Mouse (Mus musculus): ENCODE measurements around the gene Nkx2-1.

The Nkx2-1 gene

GRCm38 (mm10) chr12:56521106-56521840 lies 15.4 kb downstream of the Nkx2-1 start:
- DNase-seq (ENCODE audit: low spot score) = no peak

DNA sequence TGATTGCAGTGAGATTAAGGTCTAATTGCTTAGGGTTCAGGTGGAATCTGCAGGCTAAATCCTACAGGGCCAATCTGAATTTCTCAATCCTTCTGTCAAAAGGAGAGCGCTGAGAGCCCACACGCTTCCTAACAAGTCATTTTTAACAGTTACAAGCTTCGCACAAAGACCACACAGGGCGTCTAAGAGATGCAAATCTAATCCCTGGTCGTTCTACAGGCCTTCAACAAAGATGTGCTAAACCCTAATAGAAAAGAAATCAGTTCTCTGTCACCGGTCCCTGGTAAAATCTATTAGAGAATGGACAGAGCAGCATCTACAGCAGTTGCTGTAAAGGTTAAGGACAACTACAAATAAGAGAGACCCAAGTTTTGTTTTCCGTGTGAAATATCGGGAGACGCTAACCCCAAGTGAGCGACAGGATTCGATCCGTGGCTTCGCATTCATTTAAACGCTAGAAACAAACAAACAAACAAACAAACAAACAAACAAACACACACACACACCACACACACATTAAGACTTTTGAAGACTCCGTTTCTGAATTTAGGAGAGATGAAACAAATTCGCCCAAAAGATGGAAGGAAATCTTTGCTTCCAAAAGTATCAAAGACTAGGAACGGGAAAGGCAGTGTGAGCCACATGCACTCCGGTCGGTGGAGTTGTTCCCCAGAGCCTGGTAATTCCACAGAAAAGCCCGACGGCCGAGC lies 16.2 kb downstream of the Nkx2-1 start:
- no peak for DNase-seq (ENCODE audit: low spot score)

DNA sequence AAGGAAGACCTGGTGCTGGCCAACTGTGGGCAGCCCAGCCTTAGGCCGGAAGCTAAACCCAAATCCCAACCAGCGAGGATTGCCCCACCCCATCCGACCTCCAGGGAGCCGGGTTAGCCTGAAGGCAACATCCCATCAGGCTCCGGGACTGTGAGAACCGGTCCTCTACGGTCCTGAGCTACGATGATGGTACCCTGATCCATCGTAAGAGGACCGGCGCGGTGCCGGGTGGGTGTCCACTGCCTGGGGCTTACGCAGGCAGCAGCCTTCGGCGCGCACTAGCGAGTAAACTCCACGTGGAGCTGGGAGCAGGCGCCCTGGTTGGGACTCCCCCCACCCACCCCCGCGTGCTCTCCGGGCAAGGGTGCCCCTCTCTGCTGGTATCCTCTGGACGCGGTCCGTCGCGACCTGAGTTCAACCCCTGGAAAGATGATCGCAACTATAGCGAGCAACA lies 16.9 kb downstream of the Nkx2-1 start:
- no peak for DNase-seq (ENCODE audit: low spot score)

GRCm38 (mm10) chr12:56519071-56519737 lies 17.5 kb downstream of the Nkx2-1 start:
- DNase-seq (ENCODE audit: low spot score) = no peak

DNA sequence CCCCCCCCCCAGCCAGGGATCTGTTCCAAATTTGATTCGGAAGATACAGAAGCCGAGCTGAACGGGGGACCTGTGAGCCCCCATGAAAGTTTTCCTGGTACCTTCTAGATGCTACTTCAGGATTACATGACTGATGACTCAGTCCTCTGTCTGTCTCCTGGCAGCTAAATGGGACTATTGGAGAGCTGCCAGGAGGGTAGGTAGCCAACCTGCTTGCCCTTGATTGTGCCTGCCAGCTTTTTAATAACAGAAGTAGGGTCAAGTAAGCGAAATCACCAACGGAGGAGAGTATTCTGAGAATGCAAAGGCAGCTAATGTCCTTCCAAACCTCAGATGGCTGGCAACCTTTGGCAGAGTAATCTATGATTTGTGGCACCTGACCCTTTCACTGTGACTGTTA lies 18.5 kb downstream of the Nkx2-1 start:
- no peak for DNase-seq (ENCODE audit: low spot score)

- DNase-seq (ENCODE audit: low spot score) = no peak
Measured at GRCm38 (mm10) chr12:56514831-56515230, 21.9 kb downstream of the Nkx2-1 start.

DNA sequence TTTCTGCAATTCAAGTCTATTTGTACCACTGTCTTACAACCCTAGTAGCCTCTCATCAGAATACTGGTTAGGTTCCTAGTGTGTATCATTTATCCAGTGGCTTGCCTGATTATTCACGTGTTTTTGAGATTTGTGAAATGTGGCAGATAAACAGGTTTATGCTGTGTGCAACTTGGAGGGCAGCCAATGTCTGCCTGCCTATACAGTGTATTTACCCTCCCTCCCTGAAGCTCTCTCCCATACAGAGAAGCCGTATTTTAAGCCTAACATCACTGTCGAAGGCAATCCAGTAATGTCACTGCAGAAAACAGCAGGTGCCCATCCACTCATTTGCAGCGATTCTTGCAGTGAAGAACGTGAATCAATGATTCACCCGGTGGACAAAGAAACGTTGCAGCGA lies 28.3 kb downstream of the Nkx2-1 start:
- DNase-seq (ENCODE audit: low spot score) = no peak

DNA sequence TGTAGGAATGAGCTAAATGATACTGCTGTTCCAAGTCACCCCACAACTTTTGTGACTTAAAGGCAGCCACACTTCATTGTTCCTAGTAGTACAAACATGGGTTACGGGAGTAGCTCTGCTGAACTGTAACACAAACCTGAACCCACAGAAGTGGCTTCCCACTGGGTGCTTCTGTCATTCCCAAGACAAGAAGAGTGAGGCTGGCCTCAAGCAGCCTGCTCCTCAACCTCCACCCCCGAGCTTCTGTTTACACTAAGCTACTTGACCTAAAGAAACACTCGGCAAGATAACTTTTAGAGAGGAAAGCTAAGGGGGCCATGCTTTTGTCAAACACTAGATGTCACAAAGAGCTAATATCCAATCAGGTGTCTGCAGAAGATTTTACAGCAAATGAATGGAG lies 49.7 kb downstream of the Nkx2-1 start:
- DNase-seq (ENCODE audit: low spot score) = no peak

DNA sequence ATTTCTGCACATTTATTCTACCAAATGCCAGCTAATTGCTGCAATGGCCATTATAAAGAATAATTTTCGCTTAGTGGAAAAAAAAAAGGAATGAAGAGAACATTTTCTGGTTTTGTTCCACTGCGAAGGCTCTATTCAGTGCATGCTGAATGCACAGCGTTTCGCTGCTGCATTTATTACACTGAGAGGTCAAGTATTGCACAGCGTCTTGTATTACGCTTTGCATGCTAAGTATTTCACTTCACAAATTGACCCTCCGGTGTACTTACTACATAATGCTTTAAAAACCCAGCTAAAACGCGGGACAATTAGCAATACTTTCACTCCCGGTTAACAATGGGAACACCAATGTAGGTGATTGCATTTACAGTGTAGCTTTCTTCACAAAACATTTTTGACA lies 54.1 kb downstream of the Nkx2-1 start:
- no peak for DNase-seq (ENCODE audit: low spot score)

All from adipocyte (in vitro differentiated cells).